In the genomic region with DNA sequence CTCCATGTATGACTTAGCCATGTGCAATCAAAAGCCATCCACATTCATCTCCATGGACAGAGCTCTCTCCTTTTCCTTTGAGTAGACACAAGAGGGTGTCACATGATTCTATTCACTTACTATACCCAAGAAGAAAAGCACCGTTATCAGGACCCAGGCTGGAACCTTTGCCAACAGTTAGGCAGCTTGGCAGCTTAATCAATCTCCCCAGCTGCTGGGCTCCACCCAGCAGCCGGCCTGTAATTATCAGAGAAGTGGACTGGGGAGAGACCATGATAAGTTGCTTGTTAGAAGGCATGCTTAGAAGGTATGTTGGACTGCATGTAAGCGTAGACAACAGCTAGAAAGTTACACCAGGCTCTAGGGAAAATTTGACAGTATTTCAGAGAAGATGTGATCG, we compare ENCODE assay signal across 15 mouse cellular contexts. TPM values are rescaled to one million over a fixed set of nuclear protein-coding genes. Genes with fewer than 3 reads are reported as not detected.
A peak's percentile ranks its signal among the peaks of the same experiment; 100 is the strongest.
DNase-seq lines count a peak whose midpoint lies in the region; ATAC-seq lines count a peak whose summit lies in the region.
"Had no signal": no experiment of that assay in that cellular context is flagged by ENCODE, and none has a peak within 500 bp of the region (broad histone marks: within the 10 kb centered on the region; RNA-seq: fewer than 3 reads in every experiment).

No protein-coding gene starts in this region.

- H3K9me3 ChIP-seq in heart, embryonic 10.5 days, result no peaks in the 10 kb centered on the region
- H3K9me3 ChIP-seq in intestine, embryonic 16.5 days (ENCODE audit: control insufficient read depth, low read length), result no peaks in the 10 kb centered on the region
- H3K9me3 ChIP-seq: forebrain, embryonic 10.5 days; midbrain, embryonic 10.5 days had no signal

- 51% methylated on average over 4 of the region's 4 CpGs for WGBS in heart, embryonic 10.5 days
- WGBS in intestine, embryonic 16.5 days, result 58% methylated on average over 4 of the region's 4 CpGs

- no peaks in the 10 kb centered on the region for H3K27me3 ChIP-seq in heart, embryonic 10.5 days (ENCODE audit: insufficient read depth, poor library complexity, severe bottlenecking)
- H3K27me3 ChIP-seq in intestine, embryonic 16.5 days (replicated peaks; ENCODE audit: control insufficient read depth, insufficient read depth, low read length), result no peaks in the 10 kb centered on the region

- no peaks in the 10 kb centered on the region for H3K36me3 ChIP-seq in heart, embryonic 10.5 days
- H3K36me3 ChIP-seq in intestine, embryonic 16.5 days (ENCODE audit: control insufficient read depth, insufficient read depth, low read length), result no peaks in the 10 kb centered on the region
- H3K36me3 ChIP-seq: forebrain, embryonic 10.5 days; midbrain, embryonic 10.5 days had no signal

- H3K4me3 ChIP-seq in heart, embryonic 10.5 days, result no peak overlapping the region
- H3K4me3 ChIP-seq in intestine, embryonic 16.5 days (ENCODE audit: low read length), result no peak overlapping the region
- H3K4me3 ChIP-seq: forebrain, embryonic 10.5 days; gastrocnemius, adult 2 months; midbrain, embryonic 10.5 days had no signal

- H3K9ac ChIP-seq in intestine, embryonic 16.5 days (ENCODE audit: low read depth, low read length), result no peak overlapping the region
- H3K9ac ChIP-seq: lung, embryonic 14.5 days had no signal

- intact Hi-C loops in heart, postnatal 14 days (cut with DNase I), result no loop called here

- ATAC-seq in intestine, embryonic 16.5 days, result peak; percentile 65
- ATAC-seq in megakaryocyte-erythroid progenitor cell, adult 5-6 weeks (replicated peaks; ENCODE audit: low FRiP score, low TSS enrichment, poor library complexity, severe bottlenecking), result peak; percentile 75

- peak; percentile 89 for DNase-seq in heart, embryonic 10.5 days (ENCODE audit: low spot score)
- DNase-seq in heart, postnatal 14 days, result no peak
- peak; percentile 94 for DNase-seq in MEL-GATA-1-ER (ENCODE audit: extremely low read depth, low read depth)
- DNase-seq in left cerebral cortex, adult 18-20 months (ENCODE audit: low spot score in 2 of 2), result no peak
- no peak for DNase-seq in ovary, postnatal 14 days (ENCODE audit: low spot score)
- no peak for DNase-seq in gastrocnemius, postnatal 10 days
- DNase-seq: adrenal gland, postnatal 25 days; cerebellum, adult 2 months; embryo, embryonic 11 days; gastrocnemius, adult 2 months; lung, embryonic 14.5 days had no signal

- no peak overlapping the region for H3K4me2 ChIP-seq in intestine, embryonic 16.5 days (ENCODE audit: low read depth, low read length)
- H3K4me2 ChIP-seq: lung, embryonic 14.5 days had no signal

- peak overlapping the region; percentile 65; the same call in 1 of the 2 replicates for H3K27ac ChIP-seq in heart, embryonic 10.5 days
- no peak overlapping the region for H3K27ac ChIP-seq in intestine, embryonic 16.5 days (ENCODE audit: low read length)
- H3K27ac ChIP-seq: gastrocnemius, adult 2 months; midbrain, embryonic 10.5 days had no signal

- no peaks in the 10 kb centered on the region for H3K4me1 ChIP-seq in heart, embryonic 10.5 days
- H3K4me1 ChIP-seq in intestine, embryonic 16.5 days (ENCODE audit: control insufficient read depth, insufficient read depth, low read length), result 0 out of 2 replicates have a peak, but pooled peaks cover 3% of the 10 kb centered on the region
- H3K4me1 ChIP-seq: forebrain, embryonic 10.5 days; midbrain, embryonic 10.5 days had no signal

RNA-seq across cellular contexts. Expression of a gene that starts 9.9 kb away (rescaled TPM):
- polyA plus RNA-seq in heart, embryonic 10.5 days (2016; fragmentation: Nextera tagmentation; extraction: Ambion mirVana), result 59.8 and 82.1 TPM in 2 replicates
- total RNA-seq in heart, postnatal 14 days (2021), result 10 to 100 TPM; 21.8 to 28.8 TPM
- polyA plus RNA-seq in intestine, embryonic 16.5 days (2015; fragmentation: Nextera tagmentation; extraction: Ambion mirVana), result 36.6 and 37.1 TPM in 2 replicates
- total RNA-seq in megakaryocyte-erythroid progenitor cell, adult 5-6 weeks (2014; fragmentation: Nextera tagmentation), result 55.1 and 77.7 TPM in 2 replicates
- total RNA-seq in megakaryocyte-erythroid progenitor cell, adult 5-6 weeks (2017), result 37.7 and 41.5 TPM in 2 replicates
- 10 to 100 TPM; 92.1 to 93.9 TPM for total RNA-seq in left cerebral cortex, adult 18-20 months (2021)
- 10 to 100 TPM; 14.3 to 24.9 TPM for total RNA-seq in gastrocnemius, postnatal 10 days (2021)

RNA-seq across cellular contexts. Expression of a gene that starts 38.6 kb away (rescaled TPM):
- 56.8 and 67.8 TPM in 2 replicates for polyA plus RNA-seq in heart, embryonic 10.5 days (2016; fragmentation: Nextera tagmentation; extraction: Ambion mirVana)
- 10 to 100 TPM; 30.8 to 44.3 TPM for total RNA-seq in heart, postnatal 14 days (2021)
- polyA plus RNA-seq in intestine, embryonic 16.5 days (2015; fragmentation: Nextera tagmentation; extraction: Ambion mirVana), result 42.5 and 51.1 TPM in 2 replicates
- total RNA-seq in megakaryocyte-erythroid progenitor cell, adult 5-6 weeks (2014; fragmentation: Nextera tagmentation), result 51.7 and 58.8 TPM in 2 replicates
- total RNA-seq in megakaryocyte-erythroid progenitor cell, adult 5-6 weeks (2017), result 122 and 125 TPM in 2 replicates
- 10 to 100 TPM; 53.9 to 54.6 TPM for total RNA-seq in left cerebral cortex, adult 18-20 months (2021)
- total RNA-seq in gastrocnemius, postnatal 10 days (2021), result 10 to 100 TPM; 21.4 to 23.5 TPM

Comparison
In these comparisons a context has a peak if more than half of its experiments do, and no peak if none do; other contexts are left out.
1. DNase-seq: peak in heart, embryonic 10.5 days (single experiment) and MEL-GATA-1-ER (single experiment); none in heart, postnatal 14 days (0 of 2), left cerebral cortex, adult 18-20 months (0 of 2), ovary, postnatal 14 days (single experiment) and gastrocnemius, postnatal 10 days (single experiment).